Mouse (Mus musculus) hematopoietic multipotent progenitor cell, adult 10-12 weeks (in vitro differentiated cells): ENCODE results near the gene Srek1ip1. TPM values are rescaled to one million over a fixed set of nuclear protein-coding genes. Genes with fewer than 3 reads are reported as not detected.

Experiments
- polyA plus RNA-seq: library from polyadenylated mRNA; stranded (reverse); fragments of >175 nt; gene quantifications from 2 replicates; pipeline ENCODE4 v1.2.3, GENCODE M21; 2012; ENCODE audit warnings: low replicate concordance

The Srek1ip1 gene
- 0.73 and 3.4 TPM in 2 replicates for polyA plus RNA-seq

DNA sequence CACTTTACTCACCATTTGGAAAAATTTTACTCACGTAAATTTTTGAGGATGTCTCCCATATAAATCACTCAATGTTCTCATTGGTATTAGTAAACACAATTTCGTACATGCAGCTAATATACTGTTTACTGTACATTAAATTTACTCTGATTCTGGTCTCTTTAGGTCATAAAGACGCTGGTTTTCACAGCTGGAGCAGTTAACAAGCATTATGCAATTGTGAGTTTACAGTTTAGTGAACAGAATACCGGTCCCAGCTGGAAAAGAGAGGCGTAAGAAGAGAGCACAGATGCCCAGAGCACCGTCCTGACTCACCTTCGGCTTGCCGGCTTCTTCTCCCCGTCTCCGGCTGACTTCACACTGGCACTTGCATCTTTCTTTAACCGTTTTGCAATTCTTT lies at the start of gene Srek1ip1:
TSS of gene Srek1ip1 (plus strand) at position 301 of the 400 bp plus-strand sequence.

DNA sequence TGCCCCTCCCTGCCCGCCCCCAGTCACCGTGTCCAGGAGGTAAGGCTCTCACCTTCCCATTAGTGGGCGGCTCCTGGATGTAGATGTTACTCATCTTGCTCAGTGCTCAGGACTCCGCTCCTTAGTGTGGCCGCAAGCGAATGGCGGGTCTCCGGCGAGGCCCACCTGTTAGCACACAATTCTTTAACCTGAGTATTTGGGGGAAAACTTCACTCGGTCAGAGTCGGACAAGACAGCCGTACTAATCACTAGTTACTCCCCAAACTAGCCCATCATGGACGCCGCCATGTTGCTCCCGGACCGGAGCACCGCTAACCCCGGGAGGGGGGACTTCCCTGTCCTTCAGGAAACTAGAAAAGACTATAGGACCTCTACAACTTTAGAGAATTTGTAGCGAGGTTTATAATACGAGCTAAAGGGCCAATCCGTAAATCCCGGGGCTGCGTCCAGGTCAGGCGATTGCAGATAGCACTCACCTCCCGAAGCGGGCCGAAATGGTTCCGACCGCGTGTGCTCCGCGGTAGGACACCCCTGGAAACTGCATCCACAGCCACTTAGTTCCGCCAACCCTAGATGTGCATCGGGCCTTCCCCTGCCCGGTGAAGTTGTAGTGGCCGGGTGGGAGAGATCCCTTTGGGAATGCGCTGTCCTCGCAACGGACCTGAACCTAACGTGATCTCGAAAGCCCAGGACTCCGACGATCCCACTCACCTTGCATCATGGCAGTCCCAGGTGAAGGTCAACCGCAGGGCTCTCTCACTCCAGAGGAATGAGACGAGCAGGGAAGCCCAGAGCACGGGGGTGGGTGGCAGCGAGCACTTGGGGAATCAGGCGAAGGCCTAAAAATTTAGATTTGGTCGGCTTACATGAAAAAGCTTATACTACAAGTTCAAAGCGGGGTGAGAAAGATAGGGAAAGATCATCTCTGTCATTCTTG lies 24.6 kb downstream of the Srek1ip1 start, which contains the start of gene Cwc27:
TSS of gene Cwc27 (minus strand) at position 508 of the 937 bp plus-strand sequence.

DNA sequence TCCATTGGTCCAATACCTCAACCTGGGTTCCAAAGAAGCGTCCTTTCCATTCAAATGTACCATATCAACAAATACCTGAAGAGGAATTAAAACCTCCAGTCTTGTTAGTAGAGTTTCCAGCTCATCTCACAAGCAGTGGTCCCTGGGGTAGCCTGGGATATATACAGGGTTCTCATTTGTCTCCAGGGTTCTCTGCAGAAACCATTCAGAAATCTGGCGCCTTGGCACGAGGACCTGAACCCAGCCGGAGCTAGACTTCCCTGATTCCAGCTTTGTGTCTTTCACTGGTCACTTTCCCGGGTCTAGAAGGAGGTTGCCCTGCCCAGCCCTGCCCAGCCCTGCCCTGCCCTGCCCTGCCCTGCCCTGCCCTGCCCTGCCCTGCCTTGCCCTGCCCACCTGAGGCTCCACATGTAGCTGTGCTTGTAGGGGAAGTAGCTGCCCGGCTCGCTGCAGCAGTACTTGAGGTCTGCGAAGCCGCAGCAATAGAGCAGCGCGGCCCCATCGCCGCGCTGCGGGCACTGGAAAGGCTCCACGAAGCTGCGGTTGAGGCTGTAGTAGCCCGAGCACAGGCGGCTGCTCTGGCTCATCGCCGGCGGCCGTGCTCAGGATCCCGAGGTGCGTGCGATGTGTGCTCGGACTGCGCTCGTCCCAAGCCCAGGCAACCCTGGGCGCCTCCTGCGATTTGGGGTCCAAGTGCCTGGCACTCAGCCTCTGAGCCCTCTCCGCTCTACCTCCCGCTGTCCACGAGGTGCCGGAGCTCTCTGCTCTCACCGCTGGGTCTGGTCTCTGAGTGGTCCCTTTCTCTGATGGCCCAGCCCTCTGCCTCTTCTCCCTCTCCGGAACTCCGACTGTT lies 71.1 kb downstream of the Srek1ip1 start, which contains the start of gene Shisal2b:
TSS of gene Shisal2b (minus strand) at position 767 of the 853 bp plus-strand sequence.

Other genes starting within 250 kb of the Srek1ip1 start
- 0.64 and 4.4 TPM in 2 replicates for gene Cwc27, start 24.7 kb downstream of the Srek1ip1 start, polyA plus RNA-seq
- not detected in 2 replicates for gene Shisal2b, start 71.4 kb downstream of the Srek1ip1 start, polyA plus RNA-seq